Mouse (Mus musculus) embryonic fibroblast, embryonic 13.5 days (primary cell): ENCODE data around the gene Sod1.

Source experiments
- CTCF ChIP-seq: IDR thresholded peaks from 2 replicates; pipeline ENCODE4 v1.5.1; 2011; ENCODE audit warnings: mild to moderate bottlenecking, control low read depth, low read length, moderate library complexity, borderline replicate concordance; ENCODE audit not compliant: insufficient read depth
- POLR2A ChIP-seq: IDR thresholded peaks from 2 replicates; pipeline ENCODE4 v1.6.1; 2011; ENCODE audit warnings: low read depth, mild to moderate bottlenecking, control low read depth, low read length, moderate library complexity

DNA sequence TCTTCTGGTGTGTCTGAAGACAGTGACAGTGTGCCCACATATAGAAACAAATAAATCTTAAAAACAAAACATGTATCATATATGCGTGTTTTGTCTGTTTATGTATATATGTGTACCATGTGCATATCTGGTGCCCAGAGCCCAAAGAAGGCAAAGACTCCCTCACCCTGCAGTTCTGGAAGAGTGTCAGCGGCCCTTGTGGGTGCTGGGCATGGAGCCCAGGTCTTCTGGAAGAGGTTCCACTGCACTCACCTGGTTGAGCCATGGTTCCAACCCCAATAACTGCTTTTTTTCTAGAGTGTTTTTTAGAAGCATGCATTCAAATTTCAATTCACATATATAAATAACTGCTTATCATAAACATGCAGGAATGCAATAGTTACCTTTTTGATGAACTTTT, 41.2 kb downstream of the Sod1 start:
- TF ChIP-seq CTCF: no peak
- TF ChIP-seq POLR2A: no peak
